Mouse (Mus musculus) E14TG2a.4 (cell line): ENCODE results near the gene Tnip2.

Experiments used
- H3K27me3 ChIP-seq: 2 replicates; pipeline ENCODE4 v1.6.1; 2014; ENCODE audit warnings: low read length, control low read depth; ENCODE audit not compliant: insufficient read depth
- H3K36me3 ChIP-seq: 2 replicates; pipeline ENCODE4 v1.6.1; 2014; ENCODE audit warnings: low read length, control low read depth; ENCODE audit not compliant: insufficient read depth
- H3K4me1 ChIP-seq: replicated peaks from 2 replicates; pipeline ENCODE4 v1.6.1; 2014; ENCODE audit warnings: low read depth, low read length, control low read depth
- H3K4me3 ChIP-seq: replicated peaks from 2 replicates; pipeline ENCODE4 v1.5.1; 2014; ENCODE audit warnings: mild to moderate bottlenecking, low read length
- H3K9me3 ChIP-seq: 2 replicates; pipeline ENCODE4 v1.6.1; 2014; ENCODE audit warnings: low read length, control low read depth
- CTCF ChIP-seq: conservative IDR thresholded peaks from 2 replicates; pipeline ENCODE4 v1.5.1; 2014; ENCODE audit warnings: low read length
- NANOG ChIP-seq: IDR thresholded peaks from 2 replicates; pipeline ENCODE4 v1.6.1; 2014; ENCODE audit warnings: borderline replicate concordance, low read length, mixed read lengths
- POU5F1 ChIP-seq: IDR thresholded peaks from 2 replicates; pipeline ENCODE4 v1.6.1; 2014; ENCODE audit warnings: low read length, borderline replicate concordance

The Tnip2 gene

GRCm38 (mm10) chr5:34519389-34519910 lies 5.7 kb upstream of the Tnip2 start:
- H3K9me3 ChIP-seq, result no peaks in the 10 kb centered on the region
- H3K4me3 ChIP-seq, result no peak overlapping the region
- H3K4me1 ChIP-seq, result peaks cover 14% of the 10 kb centered on the region
- no peak for TF ChIP-seq CTCF
- TF ChIP-seq NANOG, result no peak
- TF ChIP-seq POU5F1, result no peak
- H3K27me3 ChIP-seq, result peaks cover 37% of the 10 kb centered on the region
- no peaks in the 10 kb centered on the region for H3K36me3 ChIP-seq

GRCm38 (mm10) chr5:34517913-34518312 lies 4.1 kb upstream of the Tnip2 start:
- peaks cover 30% of the 10 kb centered on the region for H3K27me3 ChIP-seq
- H3K4me1 ChIP-seq, result peaks cover 21% of the 10 kb centered on the region
- no peaks in the 10 kb centered on the region for H3K9me3 ChIP-seq
- H3K4me3 ChIP-seq, result 0 out of 2 replicates have a peak overlapping the region, but pooled peaks have one; percentile 1
- H3K36me3 ChIP-seq, result no peaks in the 10 kb centered on the region
- TF ChIP-seq CTCF (peak; percentile 89), NANOG (no peak)

- Histone ChIP-seq H3K36me3 (no peaks in the 10 kb centered on the region), H3K9me3 (no peaks in the 10 kb centered on the region), H3K4me1 (peaks cover 26% of the 10 kb centered on the region), H3K4me3 (no peak overlapping the region), H3K27me3 (peaks cover 32% of the 10 kb centered on the region)
- no peak for TF ChIP-seq CTCF
- TF ChIP-seq POU5F1, result no peak
- TF ChIP-seq NANOG, result no peak
Observed at GRCm38 (mm10) chr5:34515096-34515495, 1.3 kb upstream of the Tnip2 start.

GRCm38 (mm10) chr5:34514218-34514566 lies 401 bp upstream of the Tnip2 start:
- TF ChIP-seq NANOG, result no peak
- TF ChIP-seq POU5F1, result no peak
- no peak for TF ChIP-seq CTCF

DNA sequence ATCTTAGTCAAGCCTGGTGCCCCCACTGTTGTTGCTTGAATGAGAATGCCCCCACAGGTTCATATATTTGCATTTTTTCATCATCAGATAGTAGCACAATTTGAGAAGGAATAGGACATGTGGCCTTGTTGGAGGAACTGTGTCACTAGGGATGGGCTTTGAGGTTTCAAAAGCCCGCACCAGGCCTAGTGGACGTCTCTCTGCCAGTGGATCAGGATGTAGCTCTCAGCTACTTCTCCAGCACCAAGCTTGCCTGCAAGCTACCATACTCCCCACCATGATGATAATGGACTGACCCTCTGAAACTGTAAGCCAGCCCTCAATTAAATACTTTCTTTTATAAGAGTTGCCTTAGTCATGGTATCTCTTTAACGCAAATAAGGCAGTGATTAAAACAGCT lies 1.3 kb downstream of the Tnip2 start:
- H3K4me3 ChIP-seq, result no peak overlapping the region
- peaks cover 29% of the 10 kb centered on the region for H3K27me3 ChIP-seq
- H3K36me3 ChIP-seq, result no peaks in the 10 kb centered on the region
- peaks cover 20% of the 10 kb centered on the region for H3K4me1 ChIP-seq
- TF ChIP-seq NANOG, result no peak
- no peak for TF ChIP-seq CTCF
- no peak for TF ChIP-seq POU5F1
- no peaks in the 10 kb centered on the region for H3K9me3 ChIP-seq

More at GRCm38 (mm10) chr5:34514218-34514566, 401 bp upstream of the Tnip2 start:
- Histone ChIP-seq H3K36me3 (no peaks in the 10 kb centered on the region), H3K27me3 (peaks cover 29% of the 10 kb centered on the region), H3K4me1 (peaks cover 26% of the 10 kb centered on the region), H3K4me3 (peak overlapping the region; percentile 91), H3K9me3 (no peaks in the 10 kb centered on the region)

GRCm38 (mm10) chr5:34502821-34503220 lies 11.0 kb downstream of the Tnip2 start:
- peaks cover 48% of the 10 kb centered on the region for H3K36me3 ChIP-seq
- no peaks in the 10 kb centered on the region for H3K9me3 ChIP-seq
- TF ChIP-seq NANOG (no peak), POU5F1 (no peak), CTCF (no peak)
- peaks cover 13% of the 10 kb centered on the region; the same call in 1 of the 2 replicates for H3K4me1 ChIP-seq
- no peaks in the 10 kb centered on the region for H3K27me3 ChIP-seq
- no peak overlapping the region for H3K4me3 ChIP-seq

DNA sequence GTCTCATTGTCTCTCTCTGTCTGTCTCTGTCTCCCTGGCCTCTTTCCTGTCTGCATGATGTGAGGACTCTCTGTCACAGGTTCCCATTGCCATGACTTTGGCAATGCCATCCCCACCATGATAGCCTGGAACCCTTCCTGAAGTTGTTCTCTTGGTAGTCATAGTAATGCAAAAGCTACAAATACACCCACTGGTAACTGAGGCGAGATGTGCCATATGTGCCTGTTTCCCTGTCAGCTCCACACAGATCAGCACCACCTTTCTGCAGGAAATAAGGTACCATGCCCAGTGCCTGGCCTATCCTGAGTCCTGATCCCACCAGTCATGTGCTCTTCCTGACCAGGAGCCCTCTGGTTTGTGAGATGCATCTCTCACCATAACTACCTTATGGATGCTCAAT lies 11.4 kb downstream of the Tnip2 start:
- Histone ChIP-seq H3K27me3 (no peaks in the 10 kb centered on the region), H3K36me3 (peaks cover 52% of the 10 kb centered on the region), H3K4me3 (no peak overlapping the region), H3K4me1 (peaks cover 13% of the 10 kb centered on the region; the same call in 1 of the 2 replicates), H3K9me3 (no peaks in the 10 kb centered on the region)
- no peak for TF ChIP-seq CTCF
- TF ChIP-seq NANOG, result no peak
- TF ChIP-seq POU5F1, result no peak

- no peak overlapping the region for H3K4me3 ChIP-seq
- no peaks in the 10 kb centered on the region for H3K27me3 ChIP-seq
- peaks cover 14% of the 10 kb centered on the region; the same call in 1 of the 2 replicates for H3K4me1 ChIP-seq
- TF ChIP-seq CTCF (no peak), NANOG (no peak), POU5F1 (no peak)
- no peaks in the 10 kb centered on the region for H3K9me3 ChIP-seq
- peaks cover 59% of the 10 kb centered on the region for H3K36me3 ChIP-seq
Observed at GRCm38 (mm10) chr5:34501588-34501987, 12.2 kb downstream of the Tnip2 start.

- H3K4me1 ChIP-seq, result peaks cover 18% of the 10 kb centered on the region; the same call in 1 of the 2 replicates
- TF ChIP-seq CTCF (no peak), POU5F1 (no peak), NANOG (no peak)
- no peaks in the 10 kb centered on the region for H3K27me3 ChIP-seq
- H3K9me3 ChIP-seq, result no peaks in the 10 kb centered on the region
- H3K4me3 ChIP-seq, result no peak overlapping the region
- peaks cover 65% of the 10 kb centered on the region for H3K36me3 ChIP-seq
Observed at GRCm38 (mm10) chr5:34500886-34501285, 12.9 kb downstream of the Tnip2 start.
